Mouse (Mus musculus) olfactory bulb, adult 2 months (tissue): ENCODE data around the gene Ltb4r1. TPM values are rescaled to one million over a fixed set of nuclear protein-coding genes. Genes with fewer than 3 reads are reported as not detected.

Source experiments
- H3K27ac ChIP-seq: fragments of 200-500 bp; 2 replicates; pipeline ENCODE4 v1.5.1; 2012; ENCODE audit warnings: low read depth, low read length; ENCODE audit not compliant: insufficient read depth
- H3K4me1 ChIP-seq: fragments of 200-500 bp; 2 replicates; pipeline ENCODE4 v1.6.1; 2012; ENCODE audit warnings: low read length; ENCODE audit not compliant: control insufficient read depth, insufficient read depth
- H3K4me3 ChIP-seq: fragments of 200-500 bp; 2 replicates; pipeline ENCODE4 v1.5.1; 2012; ENCODE audit warnings: mild to moderate bottlenecking, low read depth, low read length, moderate library complexity; ENCODE audit not compliant: insufficient read depth
- CTCF ChIP-seq: fragments of 200-500 bp; IDR thresholded peaks from 2 replicates; pipeline ENCODE4 v1.5.1; 2012; ENCODE audit warnings: low read depth, mild to moderate bottlenecking, low read length, moderate library complexity; ENCODE audit not compliant: insufficient read depth
- POLR2A ChIP-seq: fragments of 200-500 bp; IDR thresholded peaks from 2 replicates; pipeline ENCODE4 v1.6.1; 2012; ENCODE audit warnings: mild to moderate bottlenecking, low read depth, low read length, moderate library complexity; ENCODE audit not compliant: insufficient read depth
- WGBS: fragments of 180-500 bp; shearing (Covaris S2); methylation state at CpG from one replicate; pipeline ENCODE4 v1.1.7; 2018; 5-methylcytosine and 5-hydroxymethylcytosine counted together
- polyA plus RNA-seq: library from polyadenylated mRNA; stranded (reverse); fragments of >200 nt; gene quantifications from 2 replicates; pipeline ENCODE4 v1.2.4, GENCODE M21; 2012; ENCODE audit warnings: low replicate concordance; ENCODE audit not compliant: missing spikeins, insufficient read depth, insufficient read length

Ltb4r1 gene
- polyA plus RNA-seq, 1 experiment = not detected

DNA sequence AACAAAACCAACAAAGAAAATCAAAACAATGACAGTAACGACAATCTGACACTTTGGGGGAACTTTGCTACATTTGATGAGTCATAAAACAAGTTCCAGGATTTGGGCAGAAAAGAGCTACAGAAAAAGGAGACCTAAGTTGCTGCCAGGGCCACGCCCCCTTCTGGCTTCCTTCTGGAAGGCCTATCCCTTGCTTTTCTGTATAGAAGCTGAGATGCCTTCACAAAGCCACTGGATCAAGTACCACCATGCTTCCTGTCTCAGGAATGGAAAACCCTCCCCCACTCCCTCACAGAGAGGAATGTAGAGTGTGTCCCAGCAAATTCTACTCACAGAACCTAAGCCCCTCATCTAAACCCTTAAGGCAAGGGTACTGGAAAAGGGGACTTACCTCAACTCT is 28.2 kb downstream of the Ltb4r1 start:
- Histone ChIP-seq H3K4me1 (no peaks in the 10 kb centered on the region), H3K4me3 (no peak overlapping the region), H3K27ac (no peak overlapping the region)
- WGBS = 57% methylated on average over 2 of the region's 2 CpGs
- TF ChIP-seq CTCF (no peak), POLR2A (no peak)

- WGBS = 80% methylated on average over 15 of the region's 15 CpGs
- Histone ChIP-seq H3K4me1 (no peaks in the 10 kb centered on the region), H3K27ac (no peak overlapping the region), H3K4me3 (no peak overlapping the region)
- no peak for TF ChIP-seq POLR2A
- TF ChIP-seq CTCF = no peak
These were observed 29.8 kb downstream of the Ltb4r1 start for GRCm38 (mm10) chr14:55795380-55796163.

- TF ChIP-seq POLR2A (no peak), CTCF (no peak)
- Histone ChIP-seq H3K4me1 (peaks cover 6% of the 10 kb centered on the region), H3K27ac (no peak overlapping the region), H3K4me3 (peak overlapping the region; percentile 21)
- 27% methylated on average over 16 of the region's 16 CpGs for WGBS
These were observed 49.1 kb downstream of the Ltb4r1 start for GRCm38 (mm10) chr14:55814885-55815284.

DNA sequence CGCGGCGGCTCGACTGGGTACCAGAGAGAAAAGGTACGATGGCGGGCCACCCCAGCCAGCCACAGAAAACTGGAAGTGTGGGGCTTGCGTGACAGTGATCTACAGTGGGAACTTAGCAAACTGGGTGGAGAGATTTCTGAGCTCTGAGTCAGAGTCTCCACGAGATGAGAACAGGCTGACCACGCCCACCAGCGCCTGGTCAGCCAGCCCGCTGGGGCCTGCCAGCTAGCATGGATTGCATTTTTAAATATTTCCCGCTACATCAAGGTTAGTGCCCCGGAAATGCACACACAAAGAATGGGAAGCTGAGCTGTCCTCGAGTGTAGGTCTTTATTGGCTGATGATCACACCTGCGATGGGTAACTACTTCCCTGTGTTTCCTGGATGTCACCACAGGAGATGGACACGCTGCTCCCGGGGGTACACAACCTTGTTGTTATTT is 49.6 kb downstream of the Ltb4r1 start:
- Histone ChIP-seq H3K4me3 (peak overlapping the region; percentile 21), H3K27ac (no peak overlapping the region), H3K4me1 (peaks cover 6% of the 10 kb centered on the region)
- WGBS = 23% methylated on average over 17 of the region's 17 CpGs
- no peak for TF ChIP-seq CTCF
- TF ChIP-seq POLR2A = no peak

Other genes starting within 250 kb of the Ltb4r1 start
- gene Nrl, start 241.0 kb upstream of the Ltb4r1 start, polyA plus RNA-seq = not detected in 2 replicates
- gene Pck2, start 225.7 kb upstream of the Ltb4r1 start, polyA plus RNA-seq = not detected in 2 replicates
- gene Dcaf11, start 206.0 kb upstream of the Ltb4r1 start, polyA plus RNA-seq = not detected in 2 replicates
- not detected in 2 replicates for gene A730061H03Rik, start 205.6 kb upstream of the Ltb4r1 start, polyA plus RNA-seq
- not detected in 2 replicates for gene Fitm1, start 190.3 kb upstream of the Ltb4r1 start, polyA plus RNA-seq
- gene Psme1, start 187.8 kb upstream of the Ltb4r1 start, polyA plus RNA-seq = not detected in 2 replicates
- gene Emc9, start 180.7 kb upstream of the Ltb4r1 start, polyA plus RNA-seq = not detected in 2 replicates
- gene Psme2, start 174.8 kb upstream of the Ltb4r1 start, polyA plus RNA-seq = not detected in 2 replicates
- not detected in 2 replicates for gene Rnf31, start 174.3 kb upstream of the Ltb4r1 start, polyA plus RNA-seq
- gene Irf9, start 162.4 kb upstream of the Ltb4r1 start, polyA plus RNA-seq = not detected in 2 replicates
- gene Rec8, start 147.9 kb upstream of the Ltb4r1 start, polyA plus RNA-seq = not detected in 2 replicates
- gene Ipo4, start 130.0 kb upstream of the Ltb4r1 start, polyA plus RNA-seq = not detected in 2 replicates
- not detected in 2 replicates for gene Gm49378, start 128.1 kb upstream of the Ltb4r1 start, polyA plus RNA-seq
- not detected in 2 replicates for gene Tm9sf1, start 122.2 kb upstream of the Ltb4r1 start, polyA plus RNA-seq
- gene Tssk4, start 115.8 kb upstream of the Ltb4r1 start, polyA plus RNA-seq = not detected in 2 replicates
- not detected in 2 replicates for gene Mdp1, start 105.5 kb upstream of the Ltb4r1 start, polyA plus RNA-seq
- gene Gmpr2, start 94.0 kb upstream of the Ltb4r1 start, polyA plus RNA-seq = not detected in 2 replicates
- gene Nedd8, start 93.8 kb upstream of the Ltb4r1 start, polyA plus RNA-seq = not detected in 2 replicates
- gene Tinf2, start 84.1 kb upstream of the Ltb4r1 start, polyA plus RNA-seq = not detected in 2 replicates
- gene Tgm1, start 52.0 kb upstream of the Ltb4r1 start, polyA plus RNA-seq = not detected in 2 replicates
- not detected in 2 replicates for gene Rabggta, start 43.7 kb upstream of the Ltb4r1 start, polyA plus RNA-seq
- gene Dhrs1, start 20.3 kb upstream of the Ltb4r1 start, polyA plus RNA-seq = not detected in 2 replicates
- not detected in 2 replicates for gene Nop9, start 20.3 kb upstream of the Ltb4r1 start, polyA plus RNA-seq
- not detected in 2 replicates for gene Cideb, start 7.5 kb upstream of the Ltb4r1 start, polyA plus RNA-seq
- gene Ltb4r2, start 4.5 kb upstream of the Ltb4r1 start, polyA plus RNA-seq = not detected in 2 replicates
- gene Adcy4, start 18.1 kb downstream of the Ltb4r1 start, polyA plus RNA-seq = not detected in 2 replicates
- not detected in 2 replicates for gene Ripk3, start 22.9 kb downstream of the Ltb4r1 start, polyA plus RNA-seq
- not detected in 2 replicates for gene Nfatc4, start 57.2 kb downstream of the Ltb4r1 start, polyA plus RNA-seq
- gene Nynrin, start 88.0 kb downstream of the Ltb4r1 start, polyA plus RNA-seq = not detected in 2 replicates
- gene Cbln3, start 118.4 kb downstream of the Ltb4r1 start, polyA plus RNA-seq = not detected in 2 replicates
- not detected in 2 replicates for gene Khnyn, start 119.0 kb downstream of the Ltb4r1 start, polyA plus RNA-seq
- not detected in 2 replicates for gene Sdr39u1, start 134.3 kb downstream of the Ltb4r1 start, polyA plus RNA-seq
- not detected in 2 replicates for gene Cma1, start 178.7 kb downstream of the Ltb4r1 start, polyA plus RNA-seq
- gene Cma2, start 185.0 kb downstream of the Ltb4r1 start, polyA plus RNA-seq = not detected in 2 replicates